Mouse (Mus musculus) forebrain, embryonic 11.5 days (tissue): ENCODE results near the gene Lrrc45. TPM values are rescaled to one million over a fixed set of nuclear protein-coding genes. Genes with fewer than 3 reads are reported as not detected.
A peak's percentile ranks its signal among the peaks of the same experiment; 100 is the strongest.
"Not testable (repeated sequence)": the region's sequence is repeated elsewhere in the genome, so short reads cannot be mapped to it uniquely, and the experiment has no call there.

Source experiments
- ATAC-seq: fragments of 200-750 bp; cut with Nextera tagmentation; replicated peaks from 2 replicates; pipeline ENCODE4 v1.8.0; 2017; ENCODE audit warnings: moderate TSS enrichment; ENCODE audit not compliant: low FRiP score
- DNase-seq: peaks from one replicate; pipeline ENCODE4 v3.0.0-alpha.2; 2017; ENCODE audit warnings: low spot score
- H3K27ac ChIP-seq: fragments of 300-500 bp; sonication (generic); 2 replicates; pipeline ENCODE4 v1.5.1; 2014; ENCODE audit warnings: low read depth, low read length
- H3K27me3 ChIP-seq: fragments of 300-500 bp; sonication (generic); 2 replicates; pipeline ENCODE4 v1.6.1; 2014; ENCODE audit warnings: mild to moderate bottlenecking, low read length, mixed read lengths; ENCODE audit not compliant: control insufficient read depth, insufficient read depth
- H3K36me3 ChIP-seq: fragments of 300-500 bp; sonication (generic); 2 replicates; pipeline ENCODE4 v1.6.1; 2014; ENCODE audit warnings: mild to moderate bottlenecking, low read length, moderate library complexity, mixed read lengths; ENCODE audit not compliant: control insufficient read depth, insufficient read depth
- H3K4me1 ChIP-seq: fragments of 300-500 bp; sonication (generic); replicated peaks from 2 replicates; pipeline ENCODE4 v1.6.1; 2014; ENCODE audit warnings: low read length, mixed read lengths; ENCODE audit not compliant: control insufficient read depth, insufficient read depth
- H3K4me2 ChIP-seq: fragments of 300-500 bp; sonication (generic); 2 replicates; pipeline ENCODE4 v1.6.1; 2014; ENCODE audit warnings: low read depth, mild to moderate bottlenecking, low read length, moderate library complexity, mixed read lengths; ENCODE audit not compliant: severe bottlenecking
- H3K4me3 ChIP-seq: fragments of 300-500 bp; sonication (generic); 2 replicates; pipeline ENCODE4 v1.5.1; 2014; ENCODE audit warnings: low read depth, low read length
- H3K9ac ChIP-seq: fragments of 300-500 bp; sonication (generic); 2 replicates; pipeline ENCODE4 v1.6.1; 2014; ENCODE audit warnings: low read length
- H3K9me3 ChIP-seq: fragments of 300-500 bp; sonication (generic); 2 replicates; pipeline ENCODE4 v1.6.1; 2016; ENCODE audit warnings: low read length, mixed read lengths; ENCODE audit not compliant: control insufficient read depth
- WGBS: fragments of 180-500 bp; shearing (Covaris S2); extraction: QIAGEN DNeasy Blood & Tissue Kit; methylation state at CpG from one replicate; pipeline ENCODE4 v1.1.7; 2014; 5-methylcytosine and 5-hydroxymethylcytosine counted together
- polyA plus RNA-seq: library from polyadenylated mRNA; unstranded; fragments of >200 nt; fragmentation: Nextera tagmentation; extraction: Ambion mirVana; gene quantifications from 2 replicates; pipeline ENCODE4 v1.2.1, GENCODE M21; 2014

Gene Lrrc45
- polyA plus RNA-seq, 1 experiment from 2014 or later: 54.4 TPM

- whole genome bisulfite sequencing: under 1% methylated on average over 14 of the region's 14 CpGs
- DNase-seq (peak; percentile 88), ATAC-seq (peak; percentile 88)
- Histone ChIP-seq H3K4me1 (peaks cover 3% of the 10 kb centered on the region; the same call in 1 of the 2 replicates), H3K9me3 (no peaks in the 10 kb centered on the region), H3K27me3 (peaks cover 4% of the 10 kb centered on the region), H3K4me3 (peak within 1 kb of the TSS; percentile 50), H3K4me2 (peak within 1 kb of the TSS; percentile 87), H3K9ac (peak within 1 kb of the TSS; percentile 48), H3K36me3 (no peaks in the 10 kb centered on the region), H3K27ac (no peak within 1 kb of the TSS)
These were observed 13.4 kb downstream of the Lrrc45 start, which contains the start of gene Dcxr for GRCm38 (mm10) chr11:120727169-120727527. TSS of gene Dcxr (minus strand) at chr11:120727281.

- H3K27me3 ChIP-seq: no peaks in the 10 kb centered on the region; the same call in 1 of the 2 replicates
These were observed 13.8 kb downstream of the Lrrc45 start for GRCm38 (mm10) chr11:120727564-120727963.

GRCm38 (mm10) chr11:120728530-120729240 is 15.0 kb downstream of the Lrrc45 start:
- Histone ChIP-seq H3K4me3 (no peak overlapping the region), H3K9me3 (no peaks in the 10 kb centered on the region), H3K4me1 (peaks cover 3% of the 10 kb centered on the region; the same call in 1 of the 2 replicates), H3K4me2 (no peak overlapping the region), H3K27me3 (no peaks in the 10 kb centered on the region; the same call in 1 of the 2 replicates), H3K27ac (no peak overlapping the region), H3K9ac (no peak overlapping the region), H3K36me3 (no peaks in the 10 kb centered on the region)
- DNase-seq: no peak
- WGBS: 71% methylated on average over 11 of the region's 11 CpGs
- no peak for ATAC-seq

More at GRCm38 (mm10) chr11:120727564-120727963, 13.8 kb downstream of the Lrrc45 start:
- Histone ChIP-seq H3K4me2 (peak overlapping the region; percentile 87; the same call in 1 of the 2 replicates), H3K4me1 (peaks cover 3% of the 10 kb centered on the region; the same call in 1 of the 2 replicates), H3K9ac (no peak overlapping the region), H3K27ac (no peak overlapping the region), H3K4me3 (no peak overlapping the region), H3K36me3 (no peaks in the 10 kb centered on the region), H3K9me3 (no peaks in the 10 kb centered on the region)
- ATAC-seq (no peak), DNase-seq (no peak)
- WGBS: 63% methylated on average over 11 of the region's 12 CpGs

- not testable (repeated sequence) for H3K36me3 ChIP-seq, H3K4me1 ChIP-seq, H3K4me3 ChIP-seq, H3K27ac ChIP-seq, H3K9me3 ChIP-seq, H3K27me3 ChIP-seq
- peak overlapping the region; percentile 20; the same call in 1 of the 2 replicates for H3K9ac ChIP-seq
- 0 out of 2 replicates have a peak, but pooled peaks have one; percentile 49 for ATAC-seq
- H3K4me2 ChIP-seq: peak overlapping the region; percentile 19; the same call in 1 of the 2 replicates
- peak; percentile 79 for DNase-seq
- WGBS: 2% methylated on average over 18 of the region's 21 CpGs
These were observed 15.8 kb downstream of the Lrrc45 start for GRCm38 (mm10) chr11:120729432-120730050.

- H3K4me2 ChIP-seq: no peak overlapping the region
- H3K4me3 ChIP-seq: no peak overlapping the region
- no peak overlapping the region for H3K27ac ChIP-seq
- 83% methylated on average over 10 of the region's 10 CpGs for WGBS
- ATAC-seq (no peak), DNase-seq (no peak)
- H3K9ac ChIP-seq: no peak overlapping the region
- no peaks in the 10 kb centered on the region; the same call in 1 of the 2 replicates for H3K27me3 ChIP-seq
- H3K9me3 ChIP-seq: no peaks in the 10 kb centered on the region
- no peaks in the 10 kb centered on the region for H3K36me3 ChIP-seq
- H3K4me1 ChIP-seq: peaks cover 3% of the 10 kb centered on the region; the same call in 1 of the 2 replicates
These were observed 16.7 kb downstream of the Lrrc45 start for GRCm38 (mm10) chr11:120730331-120730870.

- Histone ChIP-seq H3K9me3 (no peaks in the 10 kb centered on the region), H3K36me3 (no peaks in the 10 kb centered on the region), H3K27me3 (no peaks in the 10 kb centered on the region; the same call in 1 of the 2 replicates), H3K27ac (no peak overlapping the region), H3K4me3 (no peak overlapping the region), H3K4me2 (no peak overlapping the region), H3K4me1 (peaks cover 3% of the 10 kb centered on the region; the same call in 1 of the 2 replicates), H3K9ac (no peak overlapping the region)
- ATAC-seq: no peak
- 97% methylated on average over 1 of the region's 1 CpGs for WGBS
- no peak for DNase-seq
These were observed 17.7 kb downstream of the Lrrc45 start for GRCm38 (mm10) chr11:120731395-120731794.

- no peaks in the 10 kb centered on the region; the same call in 1 of the 2 replicates for H3K27me3 ChIP-seq
- no peak within 1 kb of the TSS for H3K4me2 ChIP-seq
- H3K4me3 ChIP-seq: no peak within 1 kb of the TSS
- no peak within 1 kb of the TSS for H3K9ac ChIP-seq
- H3K4me1 ChIP-seq: no peaks in the 10 kb centered on the region; the same call in 1 of the 2 replicates
- ATAC-seq (no peak), DNase-seq (no peak)
- 82% methylated on average over 12 of the region's 12 CpGs for WGBS
- no peaks in the 10 kb centered on the region for H3K36me3 ChIP-seq
- H3K9me3 ChIP-seq: no peaks in the 10 kb centered on the region
- H3K27ac ChIP-seq: no peak within 1 kb of the TSS
These were observed 18.3 kb downstream of the Lrrc45 start, which contains the start of gene Cbr2 for GRCm38 (mm10) chr11:120731858-120732680. TSS of gene Cbr2 (minus strand) at chr11:120732114.

- ATAC-seq: no peak
- 78% methylated on average over 6 of the region's 6 CpGs for WGBS
- no peak for DNase-seq
These were observed 19.8 kb downstream of the Lrrc45 start for GRCm38 (mm10) chr11:120733521-120733920.

More at GRCm38 (mm10) chr11:120733521-120733920, 19.8 kb downstream of the Lrrc45 start:
- H3K4me3 ChIP-seq: no peak overlapping the region
- H3K4me1 ChIP-seq: no peaks in the 10 kb centered on the region; the same call in 1 of the 2 replicates
- H3K9ac ChIP-seq: no peak overlapping the region
- H3K4me2 ChIP-seq: no peak overlapping the region
- no peak overlapping the region for H3K27ac ChIP-seq
- no peaks in the 10 kb centered on the region for H3K36me3 ChIP-seq
- no peaks in the 10 kb centered on the region; the same call in 1 of the 2 replicates for H3K27me3 ChIP-seq
- H3K9me3 ChIP-seq: no peaks in the 10 kb centered on the region
